Mouse (Mus musculus): ENCODE data around the gene Ttc29. TPM values are rescaled to one million over a fixed set of nuclear protein-coding genes. Genes with fewer than 3 reads are reported as not detected.

Gene Ttc29
- total RNA-seq, 2 experiments from 2014 or later: not detected

GRCm38 (mm10) chr8:78277411-78277810 lies 64.3 kb downstream of the Ttc29 start:
- DNase-seq (ENCODE audit: low spot score in 2 of 2): no peak

- no peak for DNase-seq (ENCODE audit: low spot score in 2 of 2)
Observed at GRCm38 (mm10) chr8:78278598-78278997, 65.5 kb downstream of the Ttc29 start.

- DNase-seq (ENCODE audit: low spot score in 2 of 2): no peak
Observed at GRCm38 (mm10) chr8:78284805-78285204, 71.7 kb downstream of the Ttc29 start.

- DNase-seq (ENCODE audit: low spot score in 2 of 2): no peak
Observed at GRCm38 (mm10) chr8:78285366-78285765, 72.3 kb downstream of the Ttc29 start.

GRCm38 (mm10) chr8:78289374-78289971 lies 76.4 kb downstream of the Ttc29 start:
- no peak for DNase-seq (ENCODE audit: low spot score in 2 of 2)

- no peak for DNase-seq (ENCODE audit: low spot score in 2 of 2)
Observed at GRCm38 (mm10) chr8:78290274-78290673, 77.2 kb downstream of the Ttc29 start.

GRCm38 (mm10) chr8:78295494-78295893 lies 82.4 kb downstream of the Ttc29 start:
- no peak for DNase-seq (ENCODE audit: low spot score in 2 of 2)

- DNase-seq (ENCODE audit: low spot score in 2 of 2): no peak
Observed at GRCm38 (mm10) chr8:78303579-78303978, 90.5 kb downstream of the Ttc29 start.

- no peak for DNase-seq (ENCODE audit: low spot score in 2 of 2)
Observed at GRCm38 (mm10) chr8:78306604-78307003, 93.5 kb downstream of the Ttc29 start.

GRCm38 (mm10) chr8:78307131-78307530 lies 94.0 kb downstream of the Ttc29 start:
- DNase-seq (ENCODE audit: low spot score in 2 of 2): no peak

GRCm38 (mm10) chr8:78309539-78309938 lies 96.4 kb downstream of the Ttc29 start:
- DNase-seq (ENCODE audit: low spot score in 2 of 2): no peak

- DNase-seq (ENCODE audit: low spot score in 2 of 2): no peak
Observed at GRCm38 (mm10) chr8:78315576-78315975, 102.5 kb downstream of the Ttc29 start.

- DNase-seq (ENCODE audit: low spot score in 2 of 2): no peak
Observed at GRCm38 (mm10) chr8:78317666-78318065, 104.6 kb downstream of the Ttc29 start.

GRCm38 (mm10) chr8:78323391-78323790 lies 110.3 kb downstream of the Ttc29 start:
- DNase-seq (ENCODE audit: low spot score in 2 of 2): no peak

GRCm38 (mm10) chr8:78340689-78341529 lies 127.8 kb downstream of the Ttc29 start:
- peak in 1 of 2 experiments; percentile 13 for DNase-seq (ENCODE audit: low spot score in 2 of 2)

GRCm38 (mm10) chr8:78342151-78342550 lies 129.1 kb downstream of the Ttc29 start:
- no peak for DNase-seq (ENCODE audit: low spot score in 2 of 2)

GRCm38 (mm10) chr8:78344006-78344405 lies 130.9 kb downstream of the Ttc29 start:
- no peak for DNase-seq (ENCODE audit: low spot score in 2 of 2)

- no peak for DNase-seq (ENCODE audit: low spot score in 2 of 2)
Observed at GRCm38 (mm10) chr8:78345705-78346104, 132.6 kb downstream of the Ttc29 start.

- DNase-seq (ENCODE audit: low spot score in 2 of 2): no peak
Observed at GRCm38 (mm10) chr8:78346131-78346621, 133.1 kb downstream of the Ttc29 start.

GRCm38 (mm10) chr8:78353902-78354301 lies 140.8 kb downstream of the Ttc29 start:
- no peak for DNase-seq (ENCODE audit: low spot score in 2 of 2)

- no peak for DNase-seq (ENCODE audit: low spot score in 2 of 2)
Observed at GRCm38 (mm10) chr8:78354801-78355200, 141.7 kb downstream of the Ttc29 start.

- DNase-seq (ENCODE audit: low spot score in 2 of 2): no peak
Observed at GRCm38 (mm10) chr8:78390756-78391155, 177.7 kb downstream of the Ttc29 start.
